Mouse (Mus musculus) duodenum, adult 2 months (tissue): ENCODE measurements around the gene BC049730. TPM values are rescaled to one million over a fixed set of nuclear protein-coding genes. Genes with fewer than 3 reads are reported as not detected.

ENCODE experiments used
- polyA plus RNA-seq: library from polyadenylated mRNA; depleted of rRNA; stranded (reverse); fragments of >200 nt; gene quantifications from 2 replicates; pipeline ENCODE4 v1.2.3, GENCODE M21; 2012; ENCODE audit warnings: low replicate concordance; rRNA removed

BC049730 gene
- not detected in 2 replicates for polyA plus RNA-seq

DNA sequence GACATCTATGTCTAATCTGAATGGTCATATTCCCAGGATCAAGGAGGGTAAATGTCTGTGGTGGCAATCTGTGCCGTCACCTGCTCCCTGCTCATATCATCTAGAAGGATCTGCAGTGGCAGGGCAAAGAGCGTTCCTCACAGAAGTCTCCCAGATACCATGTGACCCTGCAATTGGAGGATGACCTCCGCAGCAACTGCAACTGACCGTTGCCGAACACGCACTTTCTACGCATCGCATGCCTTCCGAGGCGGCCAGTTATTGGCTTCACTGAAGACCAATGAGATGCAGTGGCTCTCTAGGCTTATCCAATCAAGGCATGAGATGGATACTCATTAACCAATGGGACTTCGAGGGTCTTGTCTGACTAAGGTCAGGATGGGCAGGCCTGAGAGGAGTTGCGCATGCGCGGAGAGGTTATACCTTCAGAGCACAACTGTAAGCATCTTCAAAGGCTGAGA, at the start of gene BC049730:
Gene BC049730 (plus strand): TSS at position 411 of the 461 bp plus-strand sequence.

GRCm38 (mm10) chr7:24676575-24676974, 32.5 kb upstream of the BC049730 start, which contains the start of gene Tex101:
Gene Tex101 (minus strand): TSS chr7:24676675.

DNA sequence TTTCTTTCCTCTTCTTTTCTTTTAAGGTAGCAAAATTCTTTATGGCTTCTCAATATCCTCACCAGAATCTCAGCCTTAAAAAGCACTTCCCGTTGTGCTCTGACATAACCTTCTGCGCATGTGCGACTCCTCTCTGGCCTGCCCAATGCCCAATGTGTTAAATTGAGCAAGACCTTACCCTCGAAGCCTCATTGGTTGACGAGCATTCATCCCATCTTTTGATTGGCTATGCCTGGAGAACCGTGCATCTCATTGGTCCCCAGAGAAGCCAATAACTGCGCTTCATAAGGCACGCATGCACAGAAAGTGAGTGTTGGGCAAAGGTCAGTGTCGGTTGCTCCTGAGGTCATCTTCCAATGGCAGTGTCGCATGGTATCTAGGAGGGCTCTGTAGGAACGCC, 17.8 kb downstream of the BC049730 start, which contains the start of gene Gm4763:
Gene Gm4763 (minus strand): TSS at position 101 of the 400 bp plus-strand sequence.

DNA sequence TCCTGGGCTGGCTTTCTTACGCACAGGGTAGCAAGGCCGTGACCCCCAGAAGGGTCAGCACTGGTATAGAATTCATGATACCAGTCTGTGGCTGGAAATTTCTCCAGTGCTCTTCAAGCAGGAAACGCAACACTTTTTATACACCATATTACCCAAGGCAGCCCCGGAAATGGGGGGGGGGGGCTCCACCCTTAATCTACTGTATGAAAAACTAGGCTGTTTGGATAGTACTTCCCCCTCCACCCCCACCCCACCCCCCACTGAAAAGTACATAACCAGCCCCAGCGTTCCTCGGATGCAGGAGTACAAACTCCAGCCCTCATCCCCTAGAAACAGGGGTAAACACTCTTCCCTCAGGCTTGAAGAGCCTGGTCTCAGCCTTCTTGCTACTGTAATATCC, 51.2 kb downstream of the BC049730 start, which contains the start of gene Cd177:
Gene Cd177 (minus strand): TSS at position 101 of the 400 bp plus-strand sequence.

Other genes starting within 250 kb of the BC049730 start
- gene Plaur, start 246.8 kb upstream of the BC049730 start, polyA plus RNA-seq = 7.9 and 12.8 TPM in 2 replicates
- 2.1 and 3.5 TPM in 2 replicates for gene Cadm4, start 227.2 kb upstream of the BC049730 start, polyA plus RNA-seq
- gene Zfp428, start 202.2 kb upstream of the BC049730 start, polyA plus RNA-seq = 15.2 and 23.5 TPM in 2 replicates
- 0.13 TPM in 1 of 2 replicates, not detected in the other for gene AC161166.1, start 196.8 kb upstream of the BC049730 start, polyA plus RNA-seq
- 7.7 and 8.1 TPM in 2 replicates for gene Irgq, start 178.6 kb upstream of the BC049730 start, polyA plus RNA-seq
- gene Pinlyp, start 163.1 kb upstream of the BC049730 start, polyA plus RNA-seq = not detected in 2 replicates
- gene Xrcc1, start 163.0 kb upstream of the BC049730 start, polyA plus RNA-seq = 20.9 and 29.8 TPM in 2 replicates
- gene Ethe1, start 121.7 kb upstream of the BC049730 start, polyA plus RNA-seq = 54.1 and 78.1 TPM in 2 replicates
- gene Zfp575, start 121.6 kb upstream of the BC049730 start, polyA plus RNA-seq = 0.92 and 0.98 TPM in 2 replicates
- gene Phldb3, start 98.5 kb upstream of the BC049730 start, polyA plus RNA-seq = 6.1 and 9.5 TPM in 2 replicates
- gene Lypd3, start 72.7 kb upstream of the BC049730 start, polyA plus RNA-seq = 0.14 and 0.26 TPM in 2 replicates
- gene Tex101, start 32.6 kb upstream of the BC049730 start, polyA plus RNA-seq = not detected in 2 replicates
- not detected in 2 replicates for gene Gm4763, start 17.7 kb downstream of the BC049730 start, polyA plus RNA-seq
- gene Cd177, start 51.1 kb downstream of the BC049730 start, polyA plus RNA-seq = 2.4 and 6.6 TPM in 2 replicates
- gene Ceacam10, start 68.0 kb downstream of the BC049730 start, polyA plus RNA-seq = 3.0 and 4.2 TPM in 2 replicates
- gene Gm9844, start 153.0 kb downstream of the BC049730 start, polyA plus RNA-seq = 0.31 TPM in 1 of 2 replicates, not detected in the other
- gene Lypd4, start 160.7 kb downstream of the BC049730 start, polyA plus RNA-seq = not detected in 2 replicates
- not detected in 2 replicates for gene Dmrtc2, start 160.8 kb downstream of the BC049730 start, polyA plus RNA-seq
- 315 and 337 TPM in 2 replicates for gene Rps19, start 175.1 kb downstream of the BC049730 start, polyA plus RNA-seq
- gene Cd79a, start 188.1 kb downstream of the BC049730 start, polyA plus RNA-seq = 31.8 and 52.6 TPM in 2 replicates
- 128 and 140 TPM in 2 replicates for gene Arhgef1, start 193.7 kb downstream of the BC049730 start, polyA plus RNA-seq
- not detected in 2 replicates for gene Gm4881, start 235.3 kb downstream of the BC049730 start, polyA plus RNA-seq